Mouse (Mus musculus) midbrain, embryonic 13.5 days (tissue): Measurements from ENCODE around the gene Agpat3. TPM values are rescaled to one million over a fixed set of nuclear protein-coding genes. Genes with fewer than 3 reads are reported as not detected.

ENCODE experiments used
- ATAC-seq: fragments of 200-750 bp; cut with Nextera tagmentation; 2 replicates; pipeline ENCODE4 v1.8.0; 2017; ENCODE audit warnings: mild to moderate bottlenecking, moderate TSS enrichment, moderate library complexity
- H3K27ac ChIP-seq: fragments of 300-500 bp; sonication (generic); 2 replicates; pipeline ENCODE4 v1.5.1; 2015; ENCODE audit warnings: inconsistent platforms, mild to moderate bottlenecking, moderate library complexity
- H3K27me3 ChIP-seq: fragments of 300-500 bp; sonication (generic); 2 replicates; pipeline ENCODE4 v1.6.1; 2015; ENCODE audit warnings: mild to moderate bottlenecking, inconsistent platforms
- H3K36me3 ChIP-seq: fragments of 300-500 bp; sonication (generic); 2 replicates; pipeline ENCODE4 v1.6.1; 2015; ENCODE audit warnings: mild to moderate bottlenecking, inconsistent platforms
- H3K4me1 ChIP-seq: fragments of 300-500 bp; sonication (generic); replicated peaks from 2 replicates; pipeline ENCODE4 v1.6.1; 2015; ENCODE audit warnings: inconsistent platforms
- H3K4me2 ChIP-seq: fragments of 300-500 bp; sonication (generic); replicated peaks from 2 replicates; pipeline ENCODE4 v1.6.1; 2015; ENCODE audit warnings: moderate library complexity, mild to moderate bottlenecking, inconsistent platforms
- H3K4me3 ChIP-seq: fragments of 300-500 bp; sonication (generic); replicated peaks from 2 replicates; pipeline ENCODE4 v1.5.1; 2015; ENCODE audit warnings: mild to moderate bottlenecking, inconsistent platforms
- H3K9ac ChIP-seq: fragments of 300-500 bp; sonication (generic); replicated peaks from 2 replicates; pipeline ENCODE4 v1.6.1; 2015; ENCODE audit warnings: mild to moderate bottlenecking, inconsistent platforms
- H3K9me3 ChIP-seq: fragments of 300-500 bp; sonication (generic); 2 replicates; pipeline ENCODE4 v1.6.1; 2016; ENCODE audit warnings: mild to moderate bottlenecking, inconsistent platforms
- WGBS: fragments of 180-500 bp; shearing (Covaris S2); methylation state at CpG from one replicate; pipeline ENCODE4 v1.1.7; 2015; 5-methylcytosine and 5-hydroxymethylcytosine counted together
- polyA plus RNA-seq: library from polyadenylated mRNA; unstranded; fragments of >200 nt; fragmentation: Nextera tagmentation; extraction: Ambion mirVana; gene quantifications from 2 replicates; pipeline ENCODE4 v1.2.1, GENCODE M21; 2015

Agpat3 gene
- polyA plus RNA-seq, 1 experiment from 2014 or later, result 50.9 TPM

DNA sequence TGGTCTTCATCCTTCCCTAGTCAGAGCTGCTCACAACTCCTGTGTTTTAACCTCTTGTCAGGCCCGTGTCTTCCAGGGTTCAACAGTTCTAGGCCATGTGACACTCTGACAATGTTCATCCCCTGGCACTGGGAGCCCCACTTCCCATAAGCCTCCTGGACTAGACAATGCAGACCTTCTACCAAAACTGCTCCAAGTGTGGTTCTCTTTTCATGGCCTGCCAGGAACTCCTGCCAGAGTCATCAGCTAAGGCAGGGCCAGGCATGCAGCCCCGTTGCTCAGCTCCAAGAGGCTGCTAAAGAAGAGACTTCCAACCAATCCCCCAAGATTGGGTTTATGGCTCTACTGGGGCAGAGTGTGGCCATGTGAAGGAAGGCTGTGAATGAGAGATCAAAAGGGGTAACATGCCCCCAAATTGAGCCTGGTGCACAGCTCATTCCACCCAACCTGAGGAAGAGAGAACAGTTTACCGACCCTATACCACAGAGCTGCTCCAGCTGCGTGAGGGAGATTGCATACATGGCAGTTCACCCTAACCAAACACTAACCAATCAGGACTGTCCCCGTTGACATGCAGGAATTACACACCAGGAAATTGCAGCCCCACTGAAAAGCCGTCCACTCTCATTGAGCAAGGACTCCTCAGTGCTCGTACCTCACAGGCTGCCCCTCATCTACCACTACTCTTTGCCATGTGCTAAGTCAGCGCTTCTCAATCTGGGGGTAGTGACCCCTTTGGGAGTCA is 115.2 kb downstream of the Agpat3 start:
- Histone ChIP-seq H3K4me2 (no peak overlapping the region), H3K27ac (no peak overlapping the region), H3K4me1 (0 out of 2 replicates have a peak, but pooled peaks cover 8% of the 10 kb centered on the region), H3K27me3 (no peaks in the 10 kb centered on the region), H3K36me3 (peaks cover 6% of the 10 kb centered on the region; the same call in 1 of the 2 replicates), H3K9ac (no peak overlapping the region), H3K9me3 (no peaks in the 10 kb centered on the region), H3K4me3 (no peak overlapping the region)
- ATAC-seq, result no peak
- 87% methylated on average over 8 of the region's 8 CpGs for WGBS

DNA sequence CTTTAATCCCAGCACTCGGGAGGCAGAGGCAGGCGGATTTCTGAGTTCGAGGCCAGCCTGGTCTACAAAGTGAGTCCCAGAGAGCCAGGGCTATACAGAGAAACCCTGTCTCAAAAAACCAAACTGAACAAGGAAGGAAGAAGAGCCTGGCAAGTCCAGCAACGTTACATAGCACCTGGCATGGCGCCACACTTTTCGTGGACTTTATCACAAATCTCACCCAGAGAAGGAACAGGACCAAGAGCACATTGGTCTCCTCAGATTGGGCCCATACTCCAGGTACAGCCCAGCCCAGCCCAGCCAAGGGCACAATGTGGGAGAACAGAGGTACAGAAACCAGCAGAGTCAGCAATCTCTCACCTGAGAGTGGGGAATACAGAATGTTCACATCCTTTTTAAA is 118.5 kb downstream of the Agpat3 start:
- H3K9me3 ChIP-seq, result no peaks in the 10 kb centered on the region
- ATAC-seq, result no peak
- no peak overlapping the region for H3K4me3 ChIP-seq
- peaks cover 27% of the 10 kb centered on the region for H3K36me3 ChIP-seq
- 95% methylated on average over 6 of the region's 6 CpGs for WGBS
- H3K4me2 ChIP-seq, result no peak overlapping the region
- no peak overlapping the region for H3K9ac ChIP-seq
- H3K27ac ChIP-seq, result no peak overlapping the region
- 0 out of 2 replicates have a peak, but pooled peaks cover 5% of the 10 kb centered on the region for H3K4me1 ChIP-seq
- no peaks in the 10 kb centered on the region for H3K27me3 ChIP-seq

DNA sequence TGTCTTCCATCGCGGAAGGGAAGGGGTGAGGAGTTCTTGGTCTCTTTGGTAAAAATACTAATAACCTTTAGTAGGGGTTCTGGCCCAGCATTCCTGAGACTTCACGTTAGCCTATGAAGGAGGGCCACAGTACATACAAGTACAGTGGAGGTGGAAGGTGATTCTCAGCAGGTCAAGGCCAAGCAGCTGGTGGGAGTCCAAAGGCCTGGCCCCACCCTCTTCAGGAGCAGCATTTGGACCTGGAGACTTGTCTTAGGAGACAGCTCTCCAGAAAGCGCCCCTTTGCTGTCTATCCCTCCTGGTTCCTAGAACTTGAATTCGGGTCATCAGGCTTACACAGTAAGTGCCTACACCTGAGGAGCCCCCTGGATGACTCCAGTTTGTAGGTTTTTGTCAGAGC is 119.1 kb downstream of the Agpat3 start:
- H3K36me3 ChIP-seq, result peaks cover 30% of the 10 kb centered on the region
- H3K4me3 ChIP-seq, result no peak overlapping the region
- H3K27ac ChIP-seq, result no peak overlapping the region
- WGBS, result 91% methylated on average over 5 of the region's 5 CpGs
- H3K4me2 ChIP-seq, result no peak overlapping the region
- H3K9ac ChIP-seq, result no peak overlapping the region
- ATAC-seq, result no peak
- 0 out of 2 replicates have a peak, but pooled peaks cover 5% of the 10 kb centered on the region for H3K4me1 ChIP-seq
- no peaks in the 10 kb centered on the region for H3K27me3 ChIP-seq
- no peaks in the 10 kb centered on the region for H3K9me3 ChIP-seq

DNA sequence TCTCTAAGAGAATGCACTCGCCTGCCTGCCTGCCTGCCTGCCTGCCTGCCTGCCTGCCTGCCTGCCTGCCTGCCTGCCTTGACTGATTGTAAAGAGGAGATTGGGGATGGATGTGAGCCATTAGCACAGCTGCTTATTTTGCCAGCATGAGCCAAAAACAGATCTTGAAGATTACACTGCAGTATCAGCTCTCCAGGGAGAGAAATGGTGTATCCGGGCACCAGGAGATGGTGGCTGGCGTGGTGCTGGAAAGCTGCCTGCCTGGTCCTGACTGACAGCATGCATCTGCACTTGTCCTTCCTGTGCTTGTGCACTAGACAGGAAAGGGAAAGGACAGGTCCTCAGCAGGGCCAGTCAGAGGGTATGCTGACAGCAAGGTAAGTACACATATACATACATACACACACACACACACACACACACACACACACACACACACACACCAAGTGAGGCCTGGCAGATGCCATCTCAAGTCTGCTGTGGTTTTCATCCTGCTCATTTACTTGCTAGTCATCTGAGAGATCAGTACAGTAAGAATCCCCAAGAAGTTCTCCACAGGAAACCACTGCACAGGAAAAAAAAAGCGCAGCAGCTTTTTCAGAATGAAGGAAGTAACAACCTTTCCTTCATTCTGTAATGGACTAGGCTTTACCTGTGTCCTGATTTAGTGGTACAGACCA is 119.8 kb downstream of the Agpat3 start:
- H3K4me3 ChIP-seq, result no peak overlapping the region
- 0 out of 2 replicates have a peak, but pooled peaks cover 5% of the 10 kb centered on the region for H3K4me1 ChIP-seq
- no peaks in the 10 kb centered on the region for H3K27me3 ChIP-seq
- no peak overlapping the region for H3K9ac ChIP-seq
- H3K36me3 ChIP-seq, result peaks cover 35% of the 10 kb centered on the region
- H3K4me2 ChIP-seq, result no peak overlapping the region
- WGBS, result 94% methylated on average over 4 of the region's 4 CpGs
- no peak overlapping the region for H3K27ac ChIP-seq
- no peak for ATAC-seq
- no peaks in the 10 kb centered on the region for H3K9me3 ChIP-seq

DNA sequence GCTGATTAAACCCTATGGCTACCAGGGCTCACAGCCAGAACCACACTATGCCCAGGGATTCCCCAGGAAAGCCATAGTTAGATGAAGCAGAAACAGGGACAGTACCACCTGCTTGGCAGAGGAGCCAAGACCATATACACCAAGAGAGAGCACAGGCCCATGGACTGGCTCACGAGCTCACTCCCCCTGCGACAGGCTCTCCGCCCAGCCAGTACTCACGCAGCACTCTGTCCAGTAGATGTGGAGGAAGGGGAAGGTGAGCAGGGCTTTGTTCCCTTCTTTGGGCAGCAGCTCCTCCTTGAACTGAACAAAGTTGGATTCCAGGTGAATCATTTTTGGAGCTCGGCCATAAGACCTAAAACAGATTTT is 123.7 kb downstream of the Agpat3 start:
- Histone ChIP-seq H3K4me3 (no peak overlapping the region), H3K27me3 (no peaks in the 10 kb centered on the region), H3K27ac (no peak overlapping the region), H3K4me1 (no peaks in the 10 kb centered on the region), H3K9ac (no peak overlapping the region), H3K36me3 (peaks cover 42% of the 10 kb centered on the region), H3K4me2 (no peak overlapping the region), H3K9me3 (no peaks in the 10 kb centered on the region)
- no peak for ATAC-seq
- 94% methylated on average over 5 of the region's 5 CpGs for WGBS

DNA sequence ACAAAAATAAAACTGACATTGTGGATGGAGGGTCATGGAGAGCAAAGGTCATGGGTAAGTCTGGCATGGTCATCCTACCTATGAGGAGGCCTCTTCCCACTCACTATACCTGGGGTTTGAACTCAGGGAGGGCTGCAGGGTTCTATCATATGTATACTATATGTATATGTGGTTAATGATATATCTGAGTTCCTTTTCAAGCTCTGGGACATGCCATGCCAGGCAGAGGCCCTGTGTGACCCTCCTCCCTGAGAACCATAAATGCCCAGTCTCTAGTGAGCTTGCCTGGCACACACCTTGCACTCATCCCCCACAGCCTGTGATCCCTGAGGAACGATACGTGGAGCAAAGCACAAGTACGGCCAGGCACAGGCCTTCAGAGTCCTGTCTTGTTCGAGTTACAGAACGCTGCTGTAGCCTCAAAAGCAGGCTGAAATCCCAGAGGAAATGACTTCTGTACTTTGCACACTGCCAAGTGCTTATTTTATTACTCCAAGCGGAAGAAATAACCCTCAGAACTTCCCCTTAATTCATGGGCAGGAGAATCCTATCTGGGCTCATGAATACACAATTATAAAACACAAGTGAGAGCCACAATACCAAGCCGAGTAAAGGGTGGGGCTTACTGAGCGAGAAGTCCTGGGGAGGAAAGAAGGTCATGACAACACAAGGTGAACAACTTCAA is 124.3 kb downstream of the Agpat3 start:
- Histone ChIP-seq H3K36me3 (peaks cover 42% of the 10 kb centered on the region), H3K27ac (no peak overlapping the region), H3K4me1 (no peaks in the 10 kb centered on the region), H3K4me3 (no peak overlapping the region), H3K9me3 (no peaks in the 10 kb centered on the region), H3K4me2 (no peak overlapping the region), H3K9ac (no peak overlapping the region), H3K27me3 (no peaks in the 10 kb centered on the region)
- WGBS, result 89% methylated on average over 8 of the region's 8 CpGs
- ATAC-seq, result no peak

DNA sequence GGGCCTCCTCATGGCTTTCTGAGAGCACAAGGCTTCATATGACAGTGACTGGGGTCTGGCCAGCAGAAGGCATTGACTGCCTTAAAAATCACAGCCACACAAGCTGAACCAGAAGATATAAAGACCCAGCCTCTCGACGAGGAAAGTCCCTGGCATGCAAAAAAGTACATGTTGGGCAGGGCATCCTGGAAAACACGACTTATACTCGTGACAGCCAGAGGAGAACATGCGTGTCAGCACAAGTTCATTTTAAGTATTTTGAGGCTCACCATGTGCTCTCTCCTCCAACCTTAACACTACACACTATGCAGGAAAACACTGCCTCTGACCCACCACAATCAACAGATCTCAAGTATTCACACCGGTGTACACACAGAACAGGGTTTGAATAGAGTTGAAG is 128.2 kb downstream of the Agpat3 start:
- H3K9ac ChIP-seq, result no peak overlapping the region
- WGBS, result 94% methylated on average over 6 of the region's 6 CpGs
- H3K36me3 ChIP-seq, result peaks cover 57% of the 10 kb centered on the region

DNA sequence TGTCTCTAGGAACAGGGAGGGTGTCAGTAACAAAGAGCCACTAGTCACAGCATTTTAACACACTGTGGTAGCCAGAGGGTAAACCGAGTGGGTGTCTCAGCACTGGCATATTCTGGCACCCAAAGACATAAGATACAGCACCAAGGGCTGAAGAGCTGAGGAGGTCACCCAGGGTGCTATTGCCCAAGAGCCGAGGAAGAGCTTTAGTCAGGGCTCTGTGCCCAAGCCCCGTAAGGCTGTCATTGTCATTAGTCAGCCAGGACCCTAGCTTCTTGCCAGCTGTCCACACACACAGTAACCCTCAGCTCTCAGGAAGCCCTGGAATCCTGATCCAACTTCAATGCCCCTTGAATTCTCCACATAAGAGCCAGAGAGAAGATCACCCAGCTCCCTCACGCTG is 129.4 kb downstream of the Agpat3 start:
- 81% methylated on average over 4 of the region's 4 CpGs for WGBS
- H3K4me2 ChIP-seq, result no peak overlapping the region
- no peak overlapping the region for H3K9ac ChIP-seq
- H3K36me3 ChIP-seq, result peaks cover 57% of the 10 kb centered on the region
- no peaks in the 10 kb centered on the region for H3K9me3 ChIP-seq
- no peaks in the 10 kb centered on the region for H3K4me1 ChIP-seq
- H3K27ac ChIP-seq, result no peak overlapping the region
- no peak for ATAC-seq
- H3K27me3 ChIP-seq, result no peaks in the 10 kb centered on the region
- no peak overlapping the region for H3K4me3 ChIP-seq

More for the DNA sequence above, 128.2 kb downstream of the Agpat3 start:
- Histone ChIP-seq H3K27ac (no peak overlapping the region), H3K4me1 (no peaks in the 10 kb centered on the region), H3K4me2 (no peak overlapping the region), H3K4me3 (no peak overlapping the region), H3K9me3 (no peaks in the 10 kb centered on the region), H3K27me3 (no peaks in the 10 kb centered on the region)
- no peak for ATAC-seq

DNA sequence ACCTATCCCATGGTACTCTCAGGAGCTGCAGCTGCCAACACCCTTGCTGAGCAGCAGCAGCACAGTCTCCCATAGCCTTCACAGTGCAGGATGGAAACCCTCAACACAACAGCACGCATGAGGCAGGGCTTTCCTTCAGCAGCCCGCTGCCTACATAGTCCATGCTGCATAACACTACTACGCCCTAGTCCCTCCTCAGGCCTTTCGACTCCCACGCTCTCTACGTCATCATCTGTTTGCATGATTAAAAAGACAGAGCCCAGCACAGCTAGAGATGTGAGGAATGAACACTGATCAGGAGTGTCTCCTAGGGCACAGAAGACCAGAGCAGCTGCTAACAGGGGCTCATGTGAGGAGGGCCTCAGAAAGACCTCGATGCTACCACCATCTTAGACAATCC is 131.0 kb downstream of the Agpat3 start:
- Histone ChIP-seq H3K27ac (no peak overlapping the region), H3K4me1 (no peaks in the 10 kb centered on the region), H3K36me3 (peaks cover 66% of the 10 kb centered on the region), H3K9ac (no peak overlapping the region), H3K4me2 (no peak overlapping the region), H3K27me3 (no peaks in the 10 kb centered on the region), H3K9me3 (no peaks in the 10 kb centered on the region), H3K4me3 (no peak overlapping the region)
- 96% methylated on average over 7 of the region's 7 CpGs for WGBS
- ATAC-seq, result no peak

DNA sequence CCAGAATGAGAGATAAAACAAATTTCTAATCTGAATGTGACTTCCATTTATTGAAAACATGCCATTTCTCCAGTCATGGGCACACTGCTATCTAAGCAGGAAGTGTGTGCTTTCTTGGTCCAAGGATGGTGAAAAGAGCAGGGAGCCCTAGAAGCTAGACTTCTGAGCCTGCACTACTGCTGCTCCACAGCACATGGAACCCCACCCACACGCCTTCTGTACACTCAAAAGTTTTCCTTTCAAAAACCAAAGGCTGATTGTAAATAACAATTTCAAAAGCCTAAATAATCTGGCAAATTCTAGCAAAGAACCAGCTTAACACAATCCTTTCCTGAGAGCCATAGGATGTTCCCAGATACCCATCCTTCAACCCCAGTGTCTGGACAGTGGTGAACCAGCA is 132.8 kb downstream of the Agpat3 start:
- H3K9me3 ChIP-seq, result no peaks in the 10 kb centered on the region
- no peak overlapping the region for H3K4me3 ChIP-seq
- no peaks in the 10 kb centered on the region for H3K4me1 ChIP-seq
- H3K4me2 ChIP-seq, result no peak overlapping the region
- no peaks in the 10 kb centered on the region for H3K27me3 ChIP-seq
- no peak overlapping the region for H3K9ac ChIP-seq
- no peak overlapping the region for H3K27ac ChIP-seq
- 93% methylated on average over 1 of the region's 1 CpGs for whole genome bisulfite sequencing
- H3K36me3 ChIP-seq, result peaks cover 79% of the 10 kb centered on the region
- ATAC-seq, result no peak
